Mouse (Mus musculus) E14TG2a.4 (cell line): ENCODE results near the gene Vps54.

Experiments used
- CTCF ChIP-seq: conservative IDR thresholded peaks from 2 replicates; pipeline ENCODE4 v1.5.1; 2014; ENCODE audit warnings: low read length
- NANOG ChIP-seq: IDR thresholded peaks from 2 replicates; pipeline ENCODE4 v1.6.1; 2014; ENCODE audit warnings: borderline replicate concordance, low read length, mixed read lengths
- POU5F1 ChIP-seq: IDR thresholded peaks from 2 replicates; pipeline ENCODE4 v1.6.1; 2014; ENCODE audit warnings: low read length, borderline replicate concordance

- TF ChIP-seq CTCF (no peak), NANOG (no peak), POU5F1 (no peak)
Measured at GRCm38 (mm10) chr11:21303619-21304018, 64.5 kb downstream of the Vps54 start.
